Mouse (Mus musculus): ENCODE results near the gene Dclk1. TPM values are rescaled to one million over a fixed set of nuclear protein-coding genes. Genes with fewer than 3 reads are reported as not detected.

Dclk1 gene
- polyA plus RNA-seq, 1 experiment: 70.4 TPM

- no peaks in the 10 kb centered on the region for H3K36me3 ChIP-seq (ENCODE audit: control insufficient read depth, insufficient read depth)
- TF ChIP-seq CEBPB (IDR thresholded peaks at IDR 0.05; ENCODE audit: insufficient read depth, poor library complexity, severe bottlenecking) (peak; percentile 72; the same call in 1 of the 2 replicates), MYOG (IDR thresholded peaks at IDR 0.05; ENCODE audit: control insufficient read depth in 1 of 3, insufficient read depth in 1 of 3, insufficient read length in 2 of 3, low read depth in 2 of 3) (no peak)
These were observed 65.5 kb downstream of the Dclk1 start for GRCm38 (mm10) chr3:55307553-55308177.

GRCm38 (mm10) chr3:55309961-55310360, 67.8 kb downstream of the Dclk1 start:
- TF ChIP-seq E2F4 (IDR thresholded peaks at IDR 0.05; ENCODE audit: insufficient read depth) (no peak), MYOG (IDR thresholded peaks at IDR 0.05; ENCODE audit: control insufficient read depth in 1 of 3, insufficient read depth in 1 of 3, insufficient read length in 2 of 3, low read depth in 2 of 3) (no peak), POLR2A (IDR thresholded peaks at IDR 0.05; ENCODE audit: insufficient read length, low read depth) (no peak), TCF12 (IDR thresholded peaks at IDR 0.05; ENCODE audit: insufficient read depth, poor library complexity, severe bottlenecking) (no peak), USF1 (IDR thresholded peaks at IDR 0.05; ENCODE audit: low read depth) (no peak), SRF (IDR thresholded peaks at IDR 0.05; ENCODE audit: control insufficient read depth, insufficient read length, low read depth) (no peak)
- no peaks in the 10 kb centered on the region for H3K36me3 ChIP-seq (ENCODE audit: control insufficient read depth, insufficient read depth)
- H3K4me2 ChIP-seq (ENCODE audit: low read depth): peak overlapping the region; percentile 20
- no peak overlapping the region for H3ac ChIP-seq (ENCODE audit: control insufficient read depth, insufficient read length)
- H3K4me3 ChIP-seq: no peak overlapping the region
- H3K79me2 ChIP-seq (ENCODE audit: control insufficient read depth, insufficient read depth): no peaks in the 10 kb centered on the region
- no peaks in the 10 kb centered on the region for H3K27me3 ChIP-seq (ENCODE audit: control insufficient read depth, insufficient read depth, insufficient read length)

More at GRCm38 (mm10) chr3:55307553-55308177, 65.5 kb downstream of the Dclk1 start:
- Histone ChIP-seq H3K79me2 (ENCODE audit: control insufficient read depth, insufficient read depth) (no peaks in the 10 kb centered on the region), H3K4me3 (no peak overlapping the region), H3K4me2 (ENCODE audit: low read depth) (peak overlapping the region; percentile 51), H3K27me3 (ENCODE audit: control insufficient read depth, insufficient read depth, insufficient read length) (no peaks in the 10 kb centered on the region), H3ac (ENCODE audit: control insufficient read depth, insufficient read length) (no peak overlapping the region)

- Histone ChIP-seq H3K4me2 (ENCODE audit: low read depth) (no peak overlapping the region), H3K4me3 (no peak overlapping the region), H3K79me2 (ENCODE audit: control insufficient read depth, insufficient read depth) (no peaks in the 10 kb centered on the region), H3ac (ENCODE audit: control insufficient read depth, insufficient read length) (no peak overlapping the region), H3K36me3 (ENCODE audit: control insufficient read depth, insufficient read depth) (no peaks in the 10 kb centered on the region), H3K27me3 (ENCODE audit: control insufficient read depth, insufficient read depth, insufficient read length) (no peaks in the 10 kb centered on the region)
- TF ChIP-seq MYOD1 (IDR thresholded peaks at IDR 0.05; ENCODE audit: control insufficient read depth in 1 of 3, insufficient read length in 2 of 3, low read depth in 2 of 3) (no peak), USF1 (IDR thresholded peaks at IDR 0.05; ENCODE audit: low read depth) (no peak), MYOG (IDR thresholded peaks at IDR 0.05; ENCODE audit: control insufficient read depth in 1 of 3, insufficient read depth in 1 of 3, insufficient read length in 2 of 3, low read depth in 2 of 3) (no peak), TCF12 (IDR thresholded peaks at IDR 0.05; ENCODE audit: insufficient read depth, poor library complexity, severe bottlenecking) (no peak), MAX (IDR thresholded peaks at IDR 0.05; ENCODE audit: low read depth) (no peak), POLR2AphosphoS2 (IDR thresholded peaks at IDR 0.05; ENCODE audit: insufficient read length, low read depth) (no peak), POLR2A (IDR thresholded peaks at IDR 0.05; ENCODE audit: insufficient read length, low read depth) (no peak)
These were observed 73.7 kb downstream of the Dclk1 start for GRCm38 (mm10) chr3:55315827-55316226.

GRCm38 (mm10) chr3:55318021-55318420, 75.9 kb downstream of the Dclk1 start:
- H3K36me3 ChIP-seq (ENCODE audit: control insufficient read depth, insufficient read depth): peaks cover 3% of the 10 kb centered on the region
- no peak for TF ChIP-seq POLR2AphosphoS2 (IDR thresholded peaks at IDR 0.05; ENCODE audit: insufficient read length, low read depth)
- no peaks in the 10 kb centered on the region for H3K79me2 ChIP-seq (ENCODE audit: control insufficient read depth, insufficient read depth)
- H3ac ChIP-seq (ENCODE audit: control insufficient read depth, insufficient read length): no peak overlapping the region
- H3K27me3 ChIP-seq (ENCODE audit: control insufficient read depth, insufficient read depth, insufficient read length): no peaks in the 10 kb centered on the region
- no peak overlapping the region for H3K4me2 ChIP-seq (ENCODE audit: low read depth)
- no peak overlapping the region for H3K4me3 ChIP-seq

GRCm38 (mm10) chr3:55320572-55320971, 78.4 kb downstream of the Dclk1 start:
- Histone ChIP-seq H3ac (ENCODE audit: control insufficient read depth, insufficient read length) (no peak overlapping the region), H3K4me2 (ENCODE audit: low read depth) (peak overlapping the region; percentile 28), H3K36me3 (ENCODE audit: control insufficient read depth, insufficient read depth) (peaks cover 4% of the 10 kb centered on the region), H3K4me3 (no peak overlapping the region), H3K27me3 (ENCODE audit: control insufficient read depth, insufficient read depth, insufficient read length) (no peaks in the 10 kb centered on the region), H3K79me2 (ENCODE audit: control insufficient read depth, insufficient read depth) (no peaks in the 10 kb centered on the region)
- TF ChIP-seq SRF (IDR thresholded peaks at IDR 0.05; ENCODE audit: control insufficient read depth, insufficient read length, low read depth): no peak
- TF ChIP-seq E2F4 (IDR thresholded peaks at IDR 0.05; ENCODE audit: insufficient read depth): no peak
- TF ChIP-seq CEBPB (IDR thresholded peaks at IDR 0.05; ENCODE audit: insufficient read depth, poor library complexity, severe bottlenecking): no peak
- TF ChIP-seq MYOD1 (IDR thresholded peaks at IDR 0.05; ENCODE audit: control insufficient read depth in 1 of 3, insufficient read length in 2 of 3, low read depth in 2 of 3): no peak
- no peak for TF ChIP-seq MAX (IDR thresholded peaks at IDR 0.05; ENCODE audit: low read depth)
- no peak for TF ChIP-seq POLR2A (IDR thresholded peaks at IDR 0.05; ENCODE audit: insufficient read length, low read depth)
- TF ChIP-seq TCF12 (IDR thresholded peaks at IDR 0.05; ENCODE audit: insufficient read depth, poor library complexity, severe bottlenecking): no peak
- no peak for TF ChIP-seq POLR2AphosphoS2 (IDR thresholded peaks at IDR 0.05; ENCODE audit: insufficient read length, low read depth)
- no peak for TF ChIP-seq MYOG (IDR thresholded peaks at IDR 0.05; ENCODE audit: control insufficient read depth in 1 of 3, insufficient read depth in 1 of 3, insufficient read length in 2 of 3, low read depth in 2 of 3)
- no peak for TF ChIP-seq REST (IDR thresholded peaks at IDR 0.05; ENCODE audit: insufficient read depth, insufficient read length)
- TF ChIP-seq TCF3 (IDR thresholded peaks at IDR 0.05; ENCODE audit: insufficient read length, low read depth): no peak
- TF ChIP-seq USF1 (IDR thresholded peaks at IDR 0.05; ENCODE audit: low read depth): no peak

Data from myocyte (in vitro differentiated cells).